Mouse (Mus musculus): ENCODE data around the gene Myadml2. TPM values are rescaled to one million over a fixed set of nuclear protein-coding genes. Genes with fewer than 3 reads are reported as not detected.

Myadml2 gene
- polyA plus RNA-seq, 1 experiment: not detected

- H3K36me3 ChIP-seq (ENCODE audit: control insufficient read depth, insufficient read depth, low read length, poor library complexity, severe bottlenecking): peaks cover 12% of the 10 kb centered on the region
These were observed 44.6 kb upstream of the Myadml2 start for GRCm38 (mm10) chr11:120692471-120693011.

GRCm38 (mm10) chr11:120689365-120689764, 41.4 kb upstream of the Myadml2 start:
- H3K27me3 ChIP-seq (ENCODE audit: control insufficient read depth, insufficient read depth, low read length, poor library complexity, severe bottlenecking): no peaks in the 10 kb centered on the region
- H3K9me3 ChIP-seq (replicated peaks; ENCODE audit: control insufficient read depth, insufficient read depth, low read length, poor library complexity, severe bottlenecking): no peaks in the 10 kb centered on the region
- H3K36me3 ChIP-seq (ENCODE audit: control insufficient read depth, insufficient read depth, low read length, poor library complexity, severe bottlenecking): peaks cover 12% of the 10 kb centered on the region
- no peak overlapping the region for H3K4me3 ChIP-seq (ENCODE audit: low read depth, low read length)
- no peak overlapping the region for H3K9ac ChIP-seq (ENCODE audit: low read depth, poor library complexity, severe bottlenecking)
- no peaks in the 10 kb centered on the region for H3K4me1 ChIP-seq (ENCODE audit: control insufficient read depth, insufficient read depth, low read length)
- H3K27ac ChIP-seq (ENCODE audit: insufficient read depth, low read length): no peak overlapping the region
- TF ChIP-seq CTCF (IDR thresholded peaks at IDR 0.05; ENCODE audit: low read depth, low read length): no peak
- TF ChIP-seq EP300 (IDR thresholded peaks at IDR 0.05; ENCODE audit: insufficient read depth, low read depth, low read length): no peak
- no peak for TF ChIP-seq POLR2A (IDR thresholded peaks at IDR 0.05; ENCODE audit: insufficient read depth, low read length)

More at GRCm38 (mm10) chr11:120692471-120693011, 44.6 kb upstream of the Myadml2 start:
- H3K4me1 ChIP-seq (ENCODE audit: control insufficient read depth, insufficient read depth, low read length): no peaks in the 10 kb centered on the region
- no peak overlapping the region for H3K4me3 ChIP-seq (ENCODE audit: low read depth, low read length)
- H3K9me3 ChIP-seq (replicated peaks; ENCODE audit: control insufficient read depth, insufficient read depth, low read length, poor library complexity, severe bottlenecking): no peaks in the 10 kb centered on the region; the same call in 1 of the 2 replicates
- H3K27me3 ChIP-seq (ENCODE audit: control insufficient read depth, insufficient read depth, low read length, poor library complexity, severe bottlenecking): no peaks in the 10 kb centered on the region
- H3K27ac ChIP-seq (ENCODE audit: insufficient read depth, low read length): no peak overlapping the region
- no peak for TF ChIP-seq CTCF (IDR thresholded peaks at IDR 0.05; ENCODE audit: low read depth, low read length)
- no peak for TF ChIP-seq POLR2A (IDR thresholded peaks at IDR 0.05; ENCODE audit: insufficient read depth, low read length)
- no peak for TF ChIP-seq EP300 (IDR thresholded peaks at IDR 0.05; ENCODE audit: insufficient read depth, low read depth, low read length)
- no peak overlapping the region for H3K9ac ChIP-seq (ENCODE audit: low read depth, poor library complexity, severe bottlenecking)

GRCm38 (mm10) chr11:120686650-120687272, 38.8 kb upstream of the Myadml2 start:
- H3K4me3 ChIP-seq (ENCODE audit: low read depth, low read length): no peak overlapping the region
- H3K27ac ChIP-seq (ENCODE audit: insufficient read depth, low read length): no peak overlapping the region
- H3K9me3 ChIP-seq (replicated peaks; ENCODE audit: control insufficient read depth, insufficient read depth, low read length, poor library complexity, severe bottlenecking): no peaks in the 10 kb centered on the region
- H3K36me3 ChIP-seq (ENCODE audit: control insufficient read depth, insufficient read depth, low read length, poor library complexity, severe bottlenecking): peaks cover 11% of the 10 kb centered on the region
- no peaks in the 10 kb centered on the region for H3K4me1 ChIP-seq (ENCODE audit: control insufficient read depth, insufficient read depth, low read length)
- H3K9ac ChIP-seq (ENCODE audit: low read depth, poor library complexity, severe bottlenecking): no peak overlapping the region
- H3K27me3 ChIP-seq (ENCODE audit: control insufficient read depth, insufficient read depth, low read length, poor library complexity, severe bottlenecking): no peaks in the 10 kb centered on the region
- TF ChIP-seq CTCF (IDR thresholded peaks at IDR 0.05; ENCODE audit: low read depth, low read length) (no peak), POLR2A (IDR thresholded peaks at IDR 0.05; ENCODE audit: insufficient read depth, low read length) (no peak), EP300 (IDR thresholded peaks at IDR 0.05; ENCODE audit: insufficient read depth, low read depth, low read length) (no peak)

- no peak overlapping the region for H3K4me3 ChIP-seq (ENCODE audit: low read depth, low read length)
- no peak overlapping the region for H3K9ac ChIP-seq (ENCODE audit: low read depth, poor library complexity, severe bottlenecking)
- H3K9me3 ChIP-seq (replicated peaks; ENCODE audit: control insufficient read depth, insufficient read depth, low read length, poor library complexity, severe bottlenecking): no peaks in the 10 kb centered on the region
- H3K4me1 ChIP-seq (ENCODE audit: control insufficient read depth, insufficient read depth, low read length): no peaks in the 10 kb centered on the region
- H3K36me3 ChIP-seq (ENCODE audit: control insufficient read depth, insufficient read depth, low read length, poor library complexity, severe bottlenecking): peaks cover 12% of the 10 kb centered on the region
- TF ChIP-seq CTCF (IDR thresholded peaks at IDR 0.05; ENCODE audit: low read depth, low read length): no peak
- TF ChIP-seq POLR2A (IDR thresholded peaks at IDR 0.05; ENCODE audit: insufficient read depth, low read length): no peak
- TF ChIP-seq EP300 (IDR thresholded peaks at IDR 0.05; ENCODE audit: insufficient read depth, low read depth, low read length): no peak
- H3K27me3 ChIP-seq (ENCODE audit: control insufficient read depth, insufficient read depth, low read length, poor library complexity, severe bottlenecking): no peaks in the 10 kb centered on the region
- no peak overlapping the region for H3K27ac ChIP-seq (ENCODE audit: insufficient read depth, low read length)
These were observed 36.7 kb upstream of the Myadml2 start for GRCm38 (mm10) chr11:120684660-120685059.

- H3K27ac ChIP-seq (ENCODE audit: insufficient read depth, low read length): no peak overlapping the region
- H3K9me3 ChIP-seq (replicated peaks; ENCODE audit: control insufficient read depth, insufficient read depth, low read length, poor library complexity, severe bottlenecking): no peaks in the 10 kb centered on the region
- H3K36me3 ChIP-seq (ENCODE audit: control insufficient read depth, insufficient read depth, low read length, poor library complexity, severe bottlenecking): peaks cover 10% of the 10 kb centered on the region
- H3K9ac ChIP-seq (ENCODE audit: low read depth, poor library complexity, severe bottlenecking): no peak overlapping the region
- no peaks in the 10 kb centered on the region for H3K4me1 ChIP-seq (ENCODE audit: control insufficient read depth, insufficient read depth, low read length)
- no peaks in the 10 kb centered on the region for H3K27me3 ChIP-seq (ENCODE audit: control insufficient read depth, insufficient read depth, low read length, poor library complexity, severe bottlenecking)
- H3K4me3 ChIP-seq (ENCODE audit: low read depth, low read length): no peak overlapping the region
- no peak for TF ChIP-seq POLR2A (IDR thresholded peaks at IDR 0.05; ENCODE audit: insufficient read depth, low read length)
- TF ChIP-seq CTCF (IDR thresholded peaks at IDR 0.05; ENCODE audit: low read depth, low read length): no peak
- TF ChIP-seq EP300 (IDR thresholded peaks at IDR 0.05; ENCODE audit: insufficient read depth, low read depth, low read length): no peak
These were observed 36.1 kb upstream of the Myadml2 start for GRCm38 (mm10) chr11:120684086-120684485.

GRCm38 (mm10) chr11:120683536-120683935, 35.6 kb upstream of the Myadml2 start:
- Histone ChIP-seq H3K4me1 (ENCODE audit: control insufficient read depth, insufficient read depth, low read length) (no peaks in the 10 kb centered on the region), H3K4me3 (ENCODE audit: low read depth, low read length) (no peak overlapping the region), H3K27ac (ENCODE audit: insufficient read depth, low read length) (no peak overlapping the region), H3K9ac (ENCODE audit: low read depth, poor library complexity, severe bottlenecking) (no peak overlapping the region), H3K9me3 (replicated peaks; ENCODE audit: control insufficient read depth, insufficient read depth, low read length, poor library complexity, severe bottlenecking) (no peaks in the 10 kb centered on the region), H3K27me3 (ENCODE audit: control insufficient read depth, insufficient read depth, low read length, poor library complexity, severe bottlenecking) (no peaks in the 10 kb centered on the region), H3K36me3 (ENCODE audit: control insufficient read depth, insufficient read depth, low read length, poor library complexity, severe bottlenecking) (peaks cover 5% of the 10 kb centered on the region)
- TF ChIP-seq POLR2A (IDR thresholded peaks at IDR 0.05; ENCODE audit: insufficient read depth, low read length) (no peak), EP300 (IDR thresholded peaks at IDR 0.05; ENCODE audit: insufficient read depth, low read depth, low read length) (no peak)
